Comparison of ENCODE assay signal across 17 mouse cellular contexts in the genomic region with DNA sequence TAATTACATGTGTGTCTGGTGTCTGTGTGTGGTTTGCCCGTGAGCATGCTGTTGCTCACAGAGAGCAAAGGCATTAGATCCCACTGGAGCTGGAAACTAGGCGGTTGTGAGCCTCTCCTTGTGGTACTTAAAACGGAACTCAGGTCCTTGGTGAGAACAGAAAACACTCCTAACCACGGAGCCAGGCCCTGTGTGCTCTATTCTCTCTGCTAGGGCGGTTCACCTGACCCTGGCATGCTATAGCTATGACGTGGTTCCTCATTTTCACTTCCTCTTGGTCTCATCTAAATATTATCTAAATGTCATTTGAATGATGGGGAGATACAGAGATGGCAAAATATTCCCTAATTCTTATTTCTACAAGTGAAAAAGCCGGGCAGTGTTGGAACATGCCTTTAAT. TPM values are rescaled to one million over a fixed set of nuclear protein-coding genes. Genes with fewer than 3 reads are reported as not detected.
DNase-seq lines count a peak whose midpoint lies in the region; ATAC-seq and TF ChIP-seq lines count a peak whose summit lies in the region.
"Had no signal": no experiment of that assay in that cellular context is flagged by ENCODE, and none has a peak within 500 bp of the region (broad histone marks: within the 10 kb centered on the region; RNA-seq: fewer than 3 reads in every experiment).

No protein-coding gene starts in this region.

- H3K27ac ChIP-seq in intestine, embryonic 14.5 days (ENCODE audit: low read depth): no peak overlapping the region
- no peak overlapping the region for H3K27ac ChIP-seq in intestine, embryonic 16.5 days (ENCODE audit: low read length)
- H3K27ac ChIP-seq in CH12.LX (ENCODE audit: insufficient read depth, low read depth): no peak overlapping the region
- H3K27ac ChIP-seq: liver, embryonic 14.5 days; stomach, postnatal 0 days had no signal

- ATAC-seq in intestine, embryonic 14.5 days (replicated peaks; ENCODE audit: low FRiP score, low TSS enrichment, low read depth): no peak
- ATAC-seq in intestine, embryonic 16.5 days: no peak

- peak; percentile 43 for DNase-seq in intestine, embryonic 14.5 days (ENCODE audit: low spot score)
- DNase-seq in CH12.LX (ENCODE audit: extremely low read depth): peak; percentile 85
- peak; percentile 43 for DNase-seq in induced T-regulatory cell, adult 2 months (ENCODE audit: low read depth)
- DNase-seq in spleen, adult 18-20 months: peak; percentile 35 to 55
- DNase-seq in urinary bladder, postnatal 4 days (ENCODE audit: low spot score in 2 of 2): no peak
- DNase-seq in layer of hippocampus, postnatal 36 days: no peak
- no peak for DNase-seq in right cerebral cortex, postnatal 25 days
- DNase-seq: cerebellum, adult 9-11 months; gastrocnemius, postnatal 25 days; kidney, adult 11 months; right cerebral cortex, postnatal 14 days; thymus, postnatal 25 days had no signal

- H3K4me1 ChIP-seq in intestine, embryonic 14.5 days (replicated peaks; ENCODE audit: control insufficient read depth, insufficient read depth, low read length): no peaks in the 10 kb centered on the region
- no peaks in the 10 kb centered on the region for H3K4me1 ChIP-seq in intestine, embryonic 16.5 days (ENCODE audit: control insufficient read depth, insufficient read depth, low read length)
- H3K4me1 ChIP-seq in CH12.LX (ENCODE audit: control insufficient read depth in 1 of 2, insufficient read depth in 2 of 2): peaks cover 7 to 50% of the 10 kb centered on the region in 2 experiments
- H3K4me1 ChIP-seq: heart, embryonic 12.5 days had no signal

- dilution Hi-C loops in CH12.LX (cut with MboI; ENCODE audit: extremely low pct_ligation_motif_present, extremely low pct_unique_long_range_greater_than_20kb, low sequenced_read_pairs): no loop called here

- no peaks in the 10 kb centered on the region for H3K79me2 ChIP-seq in CH12.LX (replicated peaks; ENCODE audit: control insufficient read depth, extremely low read depth, insufficient read depth, poor library complexity, severe bottlenecking)

- H3K4me3 ChIP-seq in intestine, embryonic 14.5 days (ENCODE audit: low read depth, low read length): no peak overlapping the region
- H3K4me3 ChIP-seq in intestine, embryonic 16.5 days (ENCODE audit: low read length): no peak overlapping the region
- no peak overlapping the region for H3K4me3 ChIP-seq in CH12.LX (replicated peaks in 1 of 3; ENCODE audit: low read depth in 2 of 3, low read length in 2 of 3, poor library complexity in 1 of 3)
- H3K4me3 ChIP-seq: heart, embryonic 12.5 days; myocyte had no signal

- no peaks in the 10 kb centered on the region for H3K9me3 ChIP-seq in intestine, embryonic 14.5 days (ENCODE audit: control insufficient read depth, low read length)
- no peaks in the 10 kb centered on the region for H3K9me3 ChIP-seq in intestine, embryonic 16.5 days (ENCODE audit: control insufficient read depth, low read length)
- peaks cover 5% of the 10 kb centered on the region for H3K9me3 ChIP-seq in CH12.LX (replicated peaks; ENCODE audit: low read length)
- H3K9me3 ChIP-seq: heart, embryonic 12.5 days had no signal

- no peaks in the 10 kb centered on the region for H3K36me3 ChIP-seq in intestine, embryonic 14.5 days (ENCODE audit: control insufficient read depth, insufficient read depth, low read length)
- no peaks in the 10 kb centered on the region for H3K36me3 ChIP-seq in intestine, embryonic 16.5 days (ENCODE audit: control insufficient read depth, insufficient read depth, low read length)
- H3K36me3 ChIP-seq in CH12.LX (replicated peaks in 1 of 2; ENCODE audit: control insufficient read depth in 1 of 2, insufficient read depth in 1 of 2, low read length in 1 of 2): peaks cover 0 to 2% of the 10 kb centered on the region in 2 experiments
- H3K36me3 ChIP-seq: heart, embryonic 12.5 days had no signal

- no peak for TF ChIP-seq POLR2A in CH12.LX (IDR thresholded peaks at IDR 0.05; ENCODE audit: low read depth, low read length)

- peak; percentile 91 for TF ChIP-seq EP300 in CH12.LX (IDR thresholded peaks at IDR 0.05; ENCODE audit: low read length)

- no peak; the same call in 1 of the 2 replicates for TF ChIP-seq RAD21 in CH12.LX (IDR thresholded peaks at IDR 0.05; ENCODE audit: low read depth, low read length)

- in situ Hi-C loops in CH12.LX (cut with MboI; ENCODE audit: low pct_ligation_motif_present, low pct_unique_long_range_greater_than_20kb, low sequenced_read_pairs): no loop called here

- WGBS in intestine, embryonic 14.5 days: 80% methylated on average over 7 of the region's 7 CpGs
- WGBS in intestine, embryonic 16.5 days: 80% methylated on average over 7 of the region's 7 CpGs

- H3K27me3 ChIP-seq in intestine, embryonic 14.5 days (replicated peaks; ENCODE audit: control insufficient read depth, insufficient read depth, low read length): no peaks in the 10 kb centered on the region
- H3K27me3 ChIP-seq in intestine, embryonic 16.5 days (replicated peaks; ENCODE audit: control insufficient read depth, insufficient read depth, low read length): no peaks in the 10 kb centered on the region
- H3K27me3 ChIP-seq in CH12.LX (replicated peaks): no peaks in the 10 kb centered on the region
- H3K27me3 ChIP-seq: heart, embryonic 12.5 days had no signal

- no peak overlapping the region for H3K9ac ChIP-seq in intestine, embryonic 14.5 days (ENCODE audit: low read length)
- H3K9ac ChIP-seq in intestine, embryonic 16.5 days (ENCODE audit: low read depth, low read length): no peak overlapping the region
- H3K9ac ChIP-seq in CH12.LX (ENCODE audit: insufficient read depth, low read depth): peak overlapping the region; percentile 21; the same call in 1 of the 2 replicates
- H3K9ac ChIP-seq: heart, embryonic 12.5 days; liver, embryonic 14.5 days had no signal

- no peak for TF ChIP-seq CTCF in CH12.LX (conservative IDR thresholded peaks at IDR 0.05 in 1 of 2, IDR thresholded peaks at IDR 0.05 in 1 of 2; ENCODE audit: low read depth in 2 of 2, low read length in 2 of 2)

- H3K4me2 ChIP-seq in intestine, embryonic 14.5 days (ENCODE audit: low read length): no peak overlapping the region
- no peak overlapping the region for H3K4me2 ChIP-seq in intestine, embryonic 16.5 days (ENCODE audit: low read depth, low read length)
- H3K4me2 ChIP-seq in CH12.LX (ENCODE audit: insufficient read depth, low read depth, poor library complexity, severe bottlenecking): peak overlapping the region; percentile 39; the same call in 1 of the 2 replicates
- H3K4me2 ChIP-seq: heart, embryonic 12.5 days had no signal

TF ChIP-seq in CH12.LX, 34 proteins besides CTCF, POLR2A, EP300 and RAD21:
- TF ChIP-seq MAFK (IDR thresholded peaks at IDR 0.05; ENCODE audit: insufficient replicate concordance, low read length) (no peak), HCFC1 (IDR thresholded peaks at IDR 0.05; ENCODE audit: low read depth, low read length) (no peak), GABPA (IDR thresholded peaks at IDR 0.05; ENCODE audit: insufficient replicate concordance, low read depth, low read length) (no peak), MYC (IDR thresholded peaks at IDR 0.05; ENCODE audit: low read depth, low read length) (0 out of 2 replicates have a peak, but pooled peaks have one; percentile 48), JUND (conservative IDR thresholded peaks at IDR 0.05; ENCODE audit: low read depth, low read length) (peak; percentile 63), ZKSCAN1 (IDR thresholded peaks at IDR 0.05; ENCODE audit: borderline replicate concordance, low read depth, low read length) (no peak), IRF4 (IDR thresholded peaks at IDR 0.05; ENCODE audit: low read depth, low read length) (peak; percentile 96), ELF1 (IDR thresholded peaks at IDR 0.05; ENCODE audit: low read depth, low read length) (0 out of 2 replicates have a peak, but pooled peaks have one; percentile 18), TCF12 (IDR thresholded peaks at IDR 0.05; ENCODE audit: low read depth, low read length) (peak; percentile 49; the same call in 1 of the 2 replicates), ZMIZ1 (IDR thresholded peaks at IDR 0.05; ENCODE audit: low read depth, low read length) (no peak), TBP (conservative IDR thresholded peaks at IDR 0.05; ENCODE audit: low read depth, low read length) (0 out of 2 replicates have a peak, but pooled peaks have one; percentile 29), POLR2AphosphoS2 (IDR thresholded peaks at IDR 0.05; ENCODE audit: low read depth, low read length) (no peak), ZNF384 (IDR thresholded peaks at IDR 0.05; ENCODE audit: low read depth, low read length) (no peak), MAX (IDR thresholded peaks at IDR 0.05; ENCODE audit: low read length) (peak; percentile 72; the same call in 1 of the 2 replicates), E2F4 (IDR thresholded peaks at IDR 0.05; ENCODE audit: insufficient replicate concordance, low read depth, low read length) (no peak), JUN (IDR thresholded peaks at IDR 0.05; ENCODE audit: insufficient read depth, low read depth, low read length) (peak; percentile 71), NELFE (IDR thresholded peaks at IDR 0.05; ENCODE audit: low read depth, low read length) (0 out of 2 replicates have a peak, but pooled peaks have one; percentile 32), BHLHE40 (IDR thresholded peaks at IDR 0.05; ENCODE audit: low read depth, low read length) (peak; percentile 91), NRF1 (IDR thresholded peaks at IDR 0.05; ENCODE audit: low read depth, low read length) (no peak), SIN3A (IDR thresholded peaks at IDR 0.05; ENCODE audit: low read length) (no peak), MEF2A (IDR thresholded peaks at IDR 0.05; ENCODE audit: borderline replicate concordance, low read depth, low read length) (peak; percentile 79), USF2 (conservative IDR thresholded peaks at IDR 0.05; ENCODE audit: low read depth, low read length) (0 out of 2 replicates have a peak, but pooled peaks have one; percentile 7), KAT2A (IDR thresholded peaks at IDR 0.05; ENCODE audit: insufficient replicate concordance, low read length) (no peak), ETS1 (conservative IDR thresholded peaks at IDR 0.05; ENCODE audit: low read depth, low read length) (peak; percentile 90)
TF ChIP-seq in CH12.LX: peak in this region for 13.

RNA-seq across cellular contexts. Expression of a gene that starts 9.0 kb away (rescaled TPM):
- polyA plus RNA-seq in intestine, embryonic 14.5 days (2014; fragmentation: Nextera tagmentation; extraction: Ambion mirVana): 5.7 and 6.5 TPM in 2 replicates
- 2.7 and 2.9 TPM in 2 replicates for polyA plus RNA-seq in intestine, embryonic 16.5 days (2015; fragmentation: Nextera tagmentation; extraction: Ambion mirVana)
- total RNA-seq in CH12.LX (2012; rRNA removed): 15.3 and 20.9 TPM in 2 replicates
- 12.6 and 14.8 TPM in 2 replicates for total RNA-seq in CH12.LX (2014; rRNA removed)
- polyA plus RNA-seq in CH12.LX (2012; ENCODE audit: insufficient read length, low read depth): 37.2 and 38.4 TPM in 2 replicates
- total RNA-seq in layer of hippocampus, postnatal 36 days (2021): 10 to 100 TPM; 82.0 to 88.0 TPM

Comparison
In these comparisons a context has a peak if more than half of its experiments do, and no peak if none do; other contexts are left out.
1. DNase-seq: peak in intestine, embryonic 14.5 days (single experiment), CH12.LX (single experiment), induced T-regulatory cell, adult 2 months (single experiment) and spleen, adult 18-20 months (2 of 2); none in urinary bladder, postnatal 4 days (0 of 2), layer of hippocampus, postnatal 36 days (0 of 2) and right cerebral cortex, postnatal 25 days (single experiment).